Mouse (Mus musculus) bone marrow macrophage, adult 2 months (primary cell): Measurements from ENCODE around the gene Cdhr2. TPM values are rescaled to one million over a fixed set of nuclear protein-coding genes. Genes with fewer than 3 reads are reported as not detected.

Source experiments
- H3K27ac ChIP-seq: 2 replicates; pipeline ENCODE4 v1.5.1; 2012; ENCODE audit warnings: low read depth, low read length; ENCODE audit not compliant: insufficient read depth
- H3K4me1 ChIP-seq: 2 replicates; pipeline ENCODE4 v1.6.1; 2012; ENCODE audit warnings: low read length; ENCODE audit not compliant: control insufficient read depth, insufficient read depth
- H3K4me3 ChIP-seq: 2 replicates; pipeline ENCODE4 v1.5.1; 2012; ENCODE audit warnings: mild to moderate bottlenecking, low read length, moderate library complexity; ENCODE audit not compliant: insufficient read depth
- CTCF ChIP-seq: IDR thresholded peaks from 2 replicates; pipeline ENCODE4 v1.5.1; 2012; ENCODE audit warnings: low read depth, mild to moderate bottlenecking, low read length, moderate library complexity
- POLR2A ChIP-seq: IDR thresholded peaks from 2 replicates; pipeline ENCODE4 v1.6.1; 2012; ENCODE audit warnings: mild to moderate bottlenecking, low read depth, low read length, borderline replicate concordance
- polyA plus RNA-seq: library from polyadenylated mRNA; stranded (reverse); fragments of >200 nt; gene quantifications from 2 replicates; pipeline ENCODE4 v1.2.4, GENCODE M21; 2012; ENCODE audit not compliant: missing spikeins, insufficient read depth, insufficient read length

Cdhr2 gene
- polyA plus RNA-seq, 1 experiment = not detected

DNA sequence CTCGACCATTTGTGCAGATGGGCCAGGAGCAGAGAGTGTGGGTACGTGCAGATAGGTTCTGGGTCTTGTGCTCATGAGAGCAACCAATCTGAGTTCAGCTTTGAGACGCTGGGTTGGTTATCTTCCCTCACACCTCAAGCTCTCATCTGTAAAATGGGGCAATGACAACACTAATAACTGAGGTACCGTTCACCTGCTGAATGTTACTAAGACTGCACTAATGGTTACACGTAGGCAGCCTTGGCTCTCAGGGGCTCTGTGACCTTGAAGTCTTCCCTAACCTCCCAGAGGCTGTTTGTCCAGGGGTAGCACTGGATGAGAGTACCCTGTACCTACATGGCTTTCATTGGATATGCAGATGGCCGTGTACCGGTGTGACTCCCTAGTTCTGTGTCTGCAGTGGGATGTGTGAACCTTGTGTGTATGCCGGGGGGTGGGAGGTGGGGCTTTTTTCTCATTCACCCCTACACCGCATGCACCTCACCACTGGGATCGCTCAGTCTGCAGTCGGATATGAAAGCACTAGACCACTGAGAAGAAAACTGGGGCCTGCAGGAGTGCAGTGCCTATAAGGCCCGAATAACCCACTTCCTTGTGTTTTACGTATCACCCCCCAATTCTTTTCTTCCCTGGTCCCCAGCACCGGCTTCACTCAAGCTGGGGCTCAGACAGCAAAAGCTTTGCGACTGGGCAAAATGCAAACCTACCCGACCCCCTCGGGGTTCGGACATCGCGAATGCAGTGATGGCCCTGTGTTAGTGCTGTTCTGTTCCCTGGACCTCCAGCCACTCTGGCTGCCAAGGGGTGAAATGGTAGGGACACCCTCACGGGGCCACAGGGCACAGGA lies 8.3 kb upstream of the Cdhr2 start:
- Histone ChIP-seq H3K4me3 (peak overlapping the region; percentile 93), H3K4me1 (peaks cover 23% of the 10 kb centered on the region), H3K27ac (peak overlapping the region; percentile 80)
- TF ChIP-seq POLR2A (no peak), CTCF (no peak)

DNA sequence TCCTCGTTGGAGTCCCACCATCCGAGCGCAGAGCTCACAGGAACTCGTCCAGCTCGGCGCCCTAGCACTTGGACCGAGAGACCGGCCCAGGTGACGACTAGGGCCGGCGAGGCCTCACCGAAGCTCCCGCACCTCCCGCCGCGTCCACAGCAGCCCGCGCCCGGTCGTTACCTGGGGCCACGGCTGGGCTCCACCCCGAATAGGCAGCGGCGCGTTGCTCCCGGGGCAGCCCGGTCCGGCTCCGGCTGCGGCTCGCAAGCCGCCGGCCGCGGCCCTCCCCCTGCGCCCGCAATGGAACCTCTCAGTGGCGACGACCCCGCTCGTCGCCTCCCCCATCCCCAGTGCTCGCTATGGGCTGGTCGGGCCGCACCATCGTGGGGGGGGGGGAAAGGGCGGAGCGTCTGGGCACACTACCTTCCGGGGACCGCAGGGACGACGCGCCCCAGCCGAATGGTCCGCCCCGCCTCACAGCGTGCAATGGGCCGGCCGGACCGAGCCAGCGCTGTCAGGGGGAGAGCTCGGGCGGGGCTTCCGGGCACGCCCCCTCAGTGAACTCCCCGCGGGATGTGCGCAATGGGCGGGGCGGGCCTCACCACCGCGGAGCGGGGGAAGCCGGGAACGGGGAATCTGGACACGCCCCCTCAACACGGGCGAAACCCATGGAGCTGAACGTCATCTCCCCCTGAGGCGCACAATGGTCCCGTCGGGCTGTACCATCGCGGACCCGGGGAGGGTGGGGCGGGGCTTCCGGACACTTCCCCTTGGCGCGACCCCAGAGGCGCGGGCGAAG lies 7.5 kb upstream of the Cdhr2 start, which contains the start of gene Rnf44:
Gene Rnf44, minus strand, starts transcription at position 350 of the 790 bp plus-strand sequence.
- Histone ChIP-seq H3K4me1 (peaks cover 23% of the 10 kb centered on the region), H3K4me3 (peak within 1 kb of the TSS; percentile 93), H3K27ac (peak within 1 kb of the TSS; percentile 95)
- no peak for TF ChIP-seq CTCF
- TF ChIP-seq POLR2A = peak; percentile 28; the same call in 1 of the 2 replicates

DNA sequence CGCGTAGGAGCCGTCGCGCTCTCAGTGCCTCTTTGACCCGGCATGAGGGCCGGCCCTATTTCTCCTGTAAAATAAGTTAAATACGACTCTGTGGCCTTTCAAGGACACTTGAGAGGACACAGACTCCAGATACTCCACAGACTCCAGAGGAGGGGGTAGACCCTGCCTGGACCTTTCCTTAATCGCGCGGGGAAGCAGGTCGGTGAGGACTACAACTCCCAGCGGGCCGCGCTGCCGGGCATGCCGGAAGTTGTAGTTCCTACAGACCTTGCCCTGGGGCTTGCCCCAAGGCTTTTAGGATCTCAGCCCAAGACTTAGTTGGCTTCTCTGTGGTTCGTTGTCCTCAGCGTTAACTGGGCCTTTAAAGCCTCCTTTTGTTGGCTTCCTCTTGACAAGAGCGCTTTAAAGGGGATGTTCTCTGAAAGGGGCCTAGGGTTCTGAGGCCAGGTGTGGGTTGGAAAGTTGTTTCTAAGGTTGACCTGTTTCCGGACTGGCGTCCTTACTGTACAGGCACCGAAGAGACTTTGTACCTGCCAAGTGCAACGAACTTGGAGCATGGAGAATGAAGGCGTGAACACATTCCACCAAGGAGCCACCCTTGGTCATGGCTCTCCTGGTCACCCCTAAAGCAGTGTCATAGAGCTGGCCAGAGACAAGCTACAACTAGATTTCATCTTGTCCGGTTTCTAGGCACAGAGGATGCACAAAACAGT lies 6.8 kb upstream of the Cdhr2 start:
- Histone ChIP-seq H3K4me3 (peak overlapping the region; percentile 72), H3K27ac (peak overlapping the region; percentile 95), H3K4me1 (peaks cover 23% of the 10 kb centered on the region)
- no peak for TF ChIP-seq CTCF
- TF ChIP-seq POLR2A = no peak

DNA sequence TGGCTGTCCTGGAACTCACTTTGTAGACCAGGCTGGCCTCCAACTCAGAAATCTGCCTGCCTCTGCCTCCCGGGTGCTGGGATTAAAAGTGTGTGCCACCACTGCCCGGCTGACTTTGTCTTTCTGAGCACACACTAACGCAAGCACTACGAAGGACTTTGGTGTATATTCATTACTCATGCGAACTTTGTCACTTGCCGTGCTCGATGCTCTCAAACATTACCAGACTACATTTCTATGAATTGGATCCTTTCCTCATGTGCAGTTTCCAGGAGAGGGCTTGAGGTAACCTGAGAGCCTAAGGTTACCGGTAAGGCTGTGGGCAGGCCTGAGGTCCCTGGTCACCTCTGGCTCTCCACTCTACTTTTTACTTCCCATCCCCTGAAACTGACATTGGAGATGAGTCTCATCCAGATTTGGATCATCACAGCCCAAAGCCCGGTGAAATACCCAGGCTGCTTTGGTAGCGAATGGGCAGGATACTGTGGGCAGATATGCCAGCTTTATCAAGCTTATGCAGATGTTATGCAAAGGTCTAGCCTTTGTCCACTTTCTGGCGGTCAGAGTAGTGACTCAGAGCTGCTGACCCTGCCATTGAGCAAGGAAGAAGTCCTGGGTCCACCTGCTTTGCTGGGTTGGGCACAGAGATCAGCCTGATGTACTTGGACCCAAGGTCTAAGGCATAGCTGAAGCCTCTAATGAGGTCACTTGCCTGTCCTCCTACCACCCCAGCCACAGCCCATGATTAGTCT lies 5.6 kb upstream of the Cdhr2 start:
- Histone ChIP-seq H3K4me3 (no peak overlapping the region), H3K4me1 (peaks cover 17% of the 10 kb centered on the region), H3K27ac (no peak overlapping the region)
- TF ChIP-seq CTCF (no peak), POLR2A (no peak)

DNA sequence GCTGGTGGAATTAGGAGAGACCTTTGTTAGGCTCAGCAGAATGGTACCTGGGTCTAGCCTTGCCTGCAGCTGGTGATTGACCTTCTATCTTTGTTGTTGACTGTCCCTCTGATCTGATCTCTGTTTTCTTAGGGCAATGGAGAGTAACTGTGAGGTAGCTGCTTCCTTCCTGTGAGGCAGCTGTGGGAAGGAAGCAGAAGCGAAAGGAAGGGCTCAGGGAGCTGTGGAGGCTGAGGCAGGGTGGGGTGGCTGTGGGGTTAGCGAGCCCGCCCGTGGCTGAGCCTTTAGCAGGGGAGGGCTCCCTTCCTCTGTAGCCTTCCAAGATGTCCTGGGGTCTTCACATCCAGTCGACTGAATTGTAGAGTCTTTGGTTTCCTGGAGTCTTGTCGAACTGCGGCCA lies 1.2 kb downstream of the Cdhr2 start:
- Histone ChIP-seq H3K4me1 (peaks cover 8% of the 10 kb centered on the region), H3K4me3 (no peak overlapping the region), H3K27ac (no peak overlapping the region)
- TF ChIP-seq CTCF (no peak), POLR2A (no peak)

DNA sequence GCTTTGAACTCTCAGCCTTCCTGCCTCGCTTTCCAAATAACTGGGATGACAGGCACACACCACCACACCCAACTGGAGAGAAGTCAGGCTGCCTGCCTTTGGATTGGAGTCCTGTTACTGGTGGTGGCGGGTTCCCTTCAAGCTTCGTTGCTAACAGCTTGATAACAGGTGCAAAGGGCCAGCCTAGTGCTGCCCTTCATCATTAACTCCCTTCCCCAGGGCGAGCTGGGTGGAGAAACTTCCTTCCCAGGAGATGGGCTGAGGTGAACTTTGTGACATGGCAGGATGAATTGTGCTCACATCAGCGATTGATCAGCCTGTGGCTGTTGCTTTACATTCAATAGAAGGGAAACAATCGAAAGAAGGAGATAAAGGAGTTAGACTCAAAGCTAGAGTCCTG lies 3.6 kb downstream of the Cdhr2 start:
- Histone ChIP-seq H3K4me3 (no peak overlapping the region), H3K4me1 (peaks cover 8% of the 10 kb centered on the region), H3K27ac (no peak overlapping the region)
- TF ChIP-seq POLR2A = no peak

DNA sequence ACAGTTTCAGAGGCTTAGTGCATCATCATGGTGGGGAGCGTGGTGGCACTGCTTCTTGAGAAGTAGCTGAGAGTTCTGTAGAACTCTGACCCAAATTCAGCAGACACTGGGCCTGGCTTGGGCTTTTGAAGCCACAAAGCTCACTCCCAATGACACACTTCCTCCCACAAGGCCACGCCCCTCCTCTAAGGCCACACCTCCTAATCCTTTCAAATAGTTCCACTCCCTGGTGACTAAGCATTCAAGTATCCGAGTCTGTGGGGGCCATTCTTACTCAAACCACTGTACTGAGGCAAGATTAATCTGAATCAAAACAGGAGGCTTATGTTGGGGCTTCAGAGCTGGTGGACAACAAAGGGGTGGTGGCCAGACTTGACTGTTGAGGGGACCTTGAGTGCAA lies 9.6 kb downstream of the Cdhr2 start:
- Histone ChIP-seq H3K27ac (no peak overlapping the region), H3K4me3 (no peak overlapping the region), H3K4me1 (no peaks in the 10 kb centered on the region)
- TF ChIP-seq POLR2A (no peak), CTCF (no peak)

DNA sequence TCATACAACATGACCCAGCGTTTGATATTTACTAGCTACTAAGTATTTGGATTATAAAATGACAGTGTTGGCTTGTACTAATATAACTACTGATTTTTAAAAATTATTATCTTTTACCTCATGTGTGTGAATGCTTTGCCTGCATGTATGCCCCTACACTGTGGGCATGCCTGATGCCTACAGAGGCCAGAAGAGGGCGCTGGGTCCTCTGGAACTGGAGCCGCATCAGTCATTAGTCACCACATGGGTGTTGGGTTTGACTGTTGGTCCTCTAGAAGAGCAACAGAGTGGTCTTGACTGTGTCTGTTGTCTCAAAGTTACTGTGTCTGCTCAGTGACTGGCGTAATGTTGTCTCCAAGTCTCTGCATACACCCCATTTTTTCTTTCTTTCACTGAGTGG lies 13.1 kb downstream of the Cdhr2 start:
- TF ChIP-seq CTCF (no peak), POLR2A (no peak)
- H3K4me1 ChIP-seq = no peaks in the 10 kb centered on the region
- H3K27ac ChIP-seq = no peak overlapping the region
- H3K4me3 ChIP-seq = no peak overlapping the region

DNA sequence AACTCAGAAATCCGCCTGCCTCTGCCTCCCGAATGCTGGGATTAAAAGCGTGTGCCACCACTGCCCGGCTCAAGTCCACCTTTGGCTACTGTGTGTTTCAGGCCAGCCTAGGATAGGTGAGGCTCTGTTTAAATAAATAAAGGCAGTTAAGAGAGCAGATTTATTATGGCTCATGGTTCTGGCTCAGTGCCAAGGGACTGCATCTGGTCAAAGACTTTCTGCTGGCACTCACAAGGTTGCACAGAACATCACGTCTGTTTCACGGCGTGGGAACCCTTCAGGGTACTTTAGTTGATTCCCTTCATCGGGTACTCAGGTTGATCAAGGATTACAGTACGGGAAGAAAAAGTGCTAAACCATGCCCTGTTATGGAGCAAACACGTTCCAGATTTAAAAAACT lies 13.7 kb downstream of the Cdhr2 start:
- H3K4me1 ChIP-seq = no peaks in the 10 kb centered on the region
- no peak overlapping the region for H3K27ac ChIP-seq
- TF ChIP-seq POLR2A (no peak), CTCF (no peak)
- H3K4me3 ChIP-seq = no peak overlapping the region
